Mouse (Mus musculus) R1 (cell line): Measurements from ENCODE around the gene Osgepl1.
"Not testable (repeated sequence)": the region's sequence is repeated elsewhere in the genome, so short reads cannot be mapped to it uniquely, and the experiment has no call there.

Experiments
- DNase-seq: peaks from one replicate; pipeline ENCODE4 v3.0.0-alpha.2; 2018; ENCODE audit warnings: low read depth, low spot score

The Osgepl1 gene

GRCm38 (mm10) chr1:53312989-53313967 lies at the start of gene Osgepl1:
TSS of gene Osgepl1 (plus strand) at chr1:53313624.
- DNase-seq = peak; percentile 85

DNA sequence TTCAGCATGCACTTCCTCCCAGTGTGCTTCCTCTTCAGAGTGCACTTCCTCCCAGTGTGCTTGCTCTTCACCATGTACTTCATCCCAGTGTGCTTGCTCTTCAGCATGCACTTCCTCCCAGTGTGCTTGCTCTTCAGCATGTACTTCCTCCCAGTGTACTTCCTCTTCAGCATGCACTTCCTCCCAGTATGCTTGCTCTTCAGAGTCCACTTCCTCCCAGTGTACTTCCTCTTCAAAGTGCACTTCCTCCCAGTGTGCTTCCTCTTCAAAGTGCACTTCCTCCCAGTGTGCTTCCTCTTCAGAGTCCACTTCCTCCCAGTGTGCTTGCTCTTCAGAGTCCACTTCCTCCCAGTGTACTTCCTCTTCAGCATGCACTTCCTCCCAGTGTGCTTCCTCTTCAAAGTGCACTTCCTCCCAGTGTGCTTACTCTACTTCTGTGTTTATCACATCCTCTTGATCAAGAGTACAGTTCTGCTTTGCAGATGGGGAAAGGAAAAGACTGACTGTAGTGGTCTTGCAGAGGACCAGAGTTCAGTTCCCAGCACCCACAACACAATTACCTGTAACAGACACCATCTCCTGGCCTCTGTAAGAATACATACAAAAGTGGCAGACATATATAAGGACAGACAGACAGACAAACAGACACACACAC lies 48.3 kb upstream of the Osgepl1 start:
- DNase-seq = not testable (repeated sequence)

- DNase-seq = no peak
These were observed 43.5 kb upstream of the Osgepl1 start for GRCm38 (mm10) chr1:53269901-53270300.

- no peak for DNase-seq
These were observed 40.8 kb upstream of the Osgepl1 start for GRCm38 (mm10) chr1:53272646-53273045.

GRCm38 (mm10) chr1:53291197-53291596 lies 22.2 kb upstream of the Osgepl1 start:
- no peak for DNase-seq

DNA sequence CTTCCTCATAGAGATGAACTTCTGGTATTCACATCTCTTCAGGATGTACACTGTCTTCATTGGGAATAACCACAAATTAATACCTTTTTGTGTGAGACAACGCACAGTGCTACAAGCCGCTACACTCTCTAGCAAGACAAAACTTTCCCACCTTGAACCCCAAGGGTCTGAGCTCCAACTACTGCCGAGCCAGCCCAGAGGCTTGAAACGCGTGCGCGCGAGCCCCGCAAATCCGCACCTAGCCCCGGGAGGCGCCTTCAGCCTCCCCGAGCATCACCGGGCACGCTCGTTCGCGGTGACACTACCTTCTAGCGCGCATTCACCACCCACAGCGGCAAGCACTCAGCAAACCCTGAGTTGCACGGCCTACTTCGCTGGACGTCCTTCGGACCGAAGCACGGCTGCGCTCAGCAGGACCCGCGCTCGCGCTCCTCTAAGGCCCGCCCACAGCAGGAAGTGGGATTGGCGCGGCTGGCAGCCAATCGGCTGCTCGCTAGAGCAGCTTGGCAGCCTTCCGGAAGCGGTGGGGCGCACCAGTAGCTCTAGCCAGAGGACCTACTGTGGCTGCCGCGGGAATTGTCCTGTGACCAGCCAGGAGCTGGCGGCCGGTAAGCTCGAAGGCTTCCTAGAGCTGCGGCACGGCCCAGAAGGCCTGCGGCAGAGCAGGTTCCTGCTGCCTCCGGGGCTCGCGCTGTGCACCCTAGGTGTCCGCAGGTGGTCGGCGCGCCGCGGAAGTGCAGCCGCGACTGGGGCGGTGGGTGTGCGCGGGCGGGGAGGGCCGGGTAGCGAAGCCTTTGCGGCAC lies 16.6 kb upstream of the Osgepl1 start, which contains the start of the genes Pms1, Ormdl1 and Gm28778:
Gene Pms1 (minus strand): TSS at position 438 of the 803 bp plus-strand sequence.
Gene Ormdl1 (plus strand): TSS at position 515 of the 803 bp plus-strand sequence.
Gene Gm28778 (plus strand): TSS at position 531 of the 803 bp plus-strand sequence.
- DNase-seq = peak; percentile 95

GRCm38 (mm10) chr1:53300506-53300905 lies 12.9 kb upstream of the Osgepl1 start:
- no peak for DNase-seq

GRCm38 (mm10) chr1:53321662-53322344 lies 8.4 kb downstream of the Osgepl1 start:
- DNase-seq = no peak

- peak; percentile 41 for DNase-seq
These were observed 9.8 kb downstream of the Osgepl1 start for GRCm38 (mm10) chr1:53323254-53323653.

DNA sequence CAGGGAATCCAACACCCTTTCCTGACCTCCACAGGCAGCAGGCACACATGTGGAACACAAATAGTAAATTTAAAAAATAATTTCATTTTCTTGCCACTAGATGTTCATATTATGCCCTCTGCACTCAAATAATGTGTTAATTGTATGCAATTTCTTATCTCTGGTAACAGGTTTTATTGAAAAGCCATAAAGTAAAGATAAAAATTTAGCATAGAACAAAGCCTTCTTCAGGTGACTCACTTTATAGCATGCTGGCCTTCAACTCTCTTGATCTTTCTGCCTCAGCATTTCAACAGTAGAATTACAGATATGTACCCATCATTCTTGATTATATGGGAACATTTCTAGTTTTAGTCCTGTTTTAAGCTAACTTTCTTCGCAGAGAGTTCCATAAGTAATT lies 10.9 kb downstream of the Osgepl1 start:
- DNase-seq = no peak

- DNase-seq = no peak
These were observed 11.5 kb downstream of the Osgepl1 start for GRCm38 (mm10) chr1:53324827-53325494.

DNA sequence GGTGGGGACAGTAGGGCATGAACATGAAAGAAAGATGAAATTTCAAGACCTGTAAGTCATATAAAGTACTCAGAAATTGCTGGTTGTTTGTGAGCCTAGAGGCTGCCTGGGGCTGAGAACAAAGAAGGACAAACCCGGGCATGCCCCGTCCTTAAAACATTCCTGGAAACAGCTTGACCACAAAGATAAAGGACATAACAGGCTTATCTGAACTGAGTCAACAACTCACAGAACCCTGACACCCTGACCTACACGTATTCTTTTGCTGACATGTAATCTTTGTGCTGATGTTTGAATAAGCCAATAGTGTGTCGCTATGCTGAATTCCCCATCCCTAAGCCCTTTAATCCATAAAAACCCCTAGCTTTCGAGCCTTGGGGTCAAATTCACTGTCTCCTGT lies 20.1 kb downstream of the Osgepl1 start:
- not testable (repeated sequence) for DNase-seq

DNA sequence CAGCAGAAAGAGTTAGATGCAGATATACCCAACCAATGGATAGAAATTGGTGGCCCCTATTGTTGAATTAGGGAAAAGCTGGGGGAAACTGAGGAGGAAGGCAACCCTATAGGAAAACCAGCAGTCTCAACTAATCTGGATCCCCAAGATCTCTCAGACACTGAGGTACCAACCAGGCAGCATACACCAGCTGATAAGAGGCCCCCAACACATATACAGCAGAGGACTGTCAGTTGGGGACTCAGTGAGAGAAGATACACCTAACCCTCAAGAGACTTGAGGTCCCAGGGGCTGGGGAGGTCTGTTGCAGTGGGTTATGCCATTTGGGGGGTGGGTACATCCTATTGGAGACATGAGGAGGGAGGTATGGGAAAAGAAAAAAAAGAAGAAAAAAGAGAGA lies 22.0 kb downstream of the Osgepl1 start:
- no peak for DNase-seq

DNA sequence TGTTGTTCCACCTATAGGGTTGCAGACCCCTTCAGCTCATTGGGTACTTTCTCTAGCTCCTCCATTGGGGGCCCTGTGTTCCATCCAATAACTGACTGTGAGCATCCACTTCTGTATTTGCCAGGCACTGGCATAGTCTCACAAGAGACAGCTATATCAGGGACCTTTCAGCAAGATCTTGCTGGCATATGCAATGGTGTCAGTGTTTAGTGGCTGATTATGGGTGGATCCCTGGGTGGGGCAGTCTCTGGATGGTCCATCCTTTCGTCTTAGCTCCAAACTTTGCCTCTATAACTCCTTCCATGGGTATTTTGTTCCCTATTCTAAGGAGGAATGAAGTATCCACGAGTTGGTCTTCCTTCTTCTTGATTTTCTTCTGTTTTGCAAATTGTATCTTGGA lies 24.0 kb downstream of the Osgepl1 start:
- not testable (repeated sequence) for DNase-seq

GRCm38 (mm10) chr1:53341071-53341470 lies 27.6 kb downstream of the Osgepl1 start:
- no peak for DNase-seq

GRCm38 (mm10) chr1:53352327-53353261 lies 39.2 kb downstream of the Osgepl1 start, which contains the start of the genes Asdurf, Gm28551 and Asnsd1:
TSS of gene Asdurf (minus strand) at chr1:53352619.
TSS of gene Gm28551 (minus strand) at chr1:53352667.
TSS of gene Asnsd1 (minus strand) at chr1:53352752.
- peak; percentile 97 for DNase-seq

- no peak for DNase-seq
These were observed 45.6 kb downstream of the Osgepl1 start for GRCm38 (mm10) chr1:53358988-53359387.
